Mouse (Mus musculus): Measurements from ENCODE around the gene Rasa3.

Gene Rasa3

GRCm38 (mm10) chr8:13648377-13649153, 28.8 kb downstream of the Rasa3 start:
- DNase-seq: peak; percentile 53 to 57

GRCm38 (mm10) chr8:13647591-13647990, 29.8 kb downstream of the Rasa3 start:
- no peak for DNase-seq

GRCm38 (mm10) chr8:13644932-13645676, 32.3 kb downstream of the Rasa3 start:
- peak; percentile 62 to 70 for DNase-seq

DNA sequence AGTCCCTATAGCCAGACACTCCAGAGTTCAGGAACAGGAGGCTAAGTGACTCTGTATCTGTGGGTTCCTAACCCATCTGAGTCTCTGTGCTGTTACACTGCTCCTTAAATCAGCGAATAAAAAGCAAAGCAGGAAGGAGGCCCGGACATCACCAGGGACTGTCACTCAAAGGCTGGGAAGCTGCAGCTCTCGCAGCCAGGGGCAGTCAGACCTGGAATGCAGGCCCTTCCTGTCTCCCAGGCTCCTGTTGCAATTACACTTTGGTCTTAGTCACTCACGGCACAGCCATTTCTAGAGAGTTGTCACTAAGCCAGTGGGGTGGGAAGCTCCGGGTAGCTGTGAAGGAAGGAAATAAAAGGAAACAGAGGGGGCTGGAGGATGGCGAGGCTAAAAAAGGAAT, 33.2 kb downstream of the Rasa3 start:
- peak; percentile 67 to 68 for DNase-seq

GRCm38 (mm10) chr8:13642659-13643181, 34.7 kb downstream of the Rasa3 start:
- DNase-seq: no peak

DNA sequence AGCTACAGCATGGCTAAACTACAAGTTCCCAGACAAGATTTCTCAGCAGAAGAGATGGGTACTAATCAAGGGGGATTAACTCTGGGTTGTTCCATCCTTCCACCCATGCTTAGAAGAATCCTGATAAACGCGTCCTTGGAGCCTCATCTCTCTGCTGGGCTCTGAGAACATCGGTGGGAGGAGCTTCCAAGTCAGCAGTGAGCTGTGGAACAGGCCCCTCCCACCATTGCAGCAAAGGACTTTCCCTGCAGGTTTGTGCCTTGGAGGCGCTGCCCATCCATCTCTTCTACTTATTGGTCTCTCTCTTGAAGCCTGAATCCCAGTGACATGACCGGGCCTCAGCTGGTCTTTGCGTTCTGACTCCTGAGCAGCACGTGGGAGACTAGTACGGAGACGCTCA, 36.2 kb downstream of the Rasa3 start:
- DNase-seq: peak in 1 of 2 experiments; percentile 48

GRCm38 (mm10) chr8:13640452-13640883, 36.9 kb downstream of the Rasa3 start:
- DNase-seq: peak; percentile 61 to 73

- DNase-seq: no peak
Measured at GRCm38 (mm10) chr8:13633107-13633506, 44.3 kb downstream of the Rasa3 start.

DNA sequence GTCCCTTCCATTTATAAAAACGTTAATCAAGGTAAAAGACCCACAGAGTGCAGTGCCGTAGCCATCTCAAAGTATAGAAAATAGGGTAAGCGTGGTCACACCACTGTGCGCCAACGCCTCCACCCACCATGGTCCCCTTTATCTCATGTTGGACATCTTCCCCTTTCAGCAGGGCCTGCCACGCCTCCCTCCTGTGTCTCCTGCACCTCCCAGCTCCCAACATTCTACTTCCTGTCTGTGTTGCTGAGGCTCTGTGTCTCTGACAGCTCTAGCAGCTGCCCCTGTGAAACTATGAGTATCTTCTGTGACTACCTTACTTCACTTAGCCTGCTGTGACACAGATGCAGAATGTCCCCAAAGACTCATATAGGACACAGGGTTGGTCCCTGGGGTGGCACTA, 45.1 kb downstream of the Rasa3 start:
- peak in 1 of 2 experiments; percentile 5 for DNase-seq

DNA sequence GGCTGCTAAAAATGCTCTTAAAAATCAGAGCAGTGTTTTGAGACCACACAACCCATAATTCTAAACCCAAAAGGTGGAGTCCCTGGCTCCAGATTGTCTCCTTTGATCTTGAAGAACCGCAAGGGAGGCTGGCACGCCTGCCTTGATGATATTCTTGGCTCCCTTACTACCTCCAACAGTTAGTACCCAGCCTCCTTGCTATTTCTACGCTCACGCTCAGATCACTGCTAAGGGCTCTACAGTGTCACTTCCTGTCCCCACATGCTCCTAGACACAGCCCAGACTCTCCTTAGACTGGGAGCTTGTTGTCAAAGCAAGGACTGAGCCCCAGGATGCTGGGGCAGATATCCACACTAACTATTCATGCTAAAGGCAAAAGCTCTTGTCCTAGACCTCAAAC, 46.6 kb downstream of the Rasa3 start:
- DNase-seq: no peak

DNA sequence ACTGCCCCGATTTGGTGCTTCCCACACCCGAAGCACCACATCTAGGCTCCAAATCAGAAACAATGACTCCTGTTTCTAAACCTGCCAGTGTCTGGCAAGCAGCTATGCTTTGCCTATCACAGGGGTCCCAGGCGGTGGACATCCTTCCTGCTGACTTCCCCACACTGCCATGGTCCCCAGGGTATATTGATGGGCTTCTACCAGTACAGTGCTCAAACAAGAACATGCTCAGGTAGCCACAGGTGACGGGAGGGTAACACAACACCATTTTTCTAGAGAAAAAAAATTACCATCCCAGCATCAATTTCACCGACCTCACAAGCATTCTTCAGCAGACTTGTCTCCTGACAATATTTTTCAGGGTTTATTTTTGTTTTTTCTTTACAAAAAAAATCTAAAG, 47.2 kb downstream of the Rasa3 start:
- no peak for DNase-seq

GRCm38 (mm10) chr8:13629351-13630090, 47.9 kb downstream of the Rasa3 start:
- DNase-seq: no peak

DNA sequence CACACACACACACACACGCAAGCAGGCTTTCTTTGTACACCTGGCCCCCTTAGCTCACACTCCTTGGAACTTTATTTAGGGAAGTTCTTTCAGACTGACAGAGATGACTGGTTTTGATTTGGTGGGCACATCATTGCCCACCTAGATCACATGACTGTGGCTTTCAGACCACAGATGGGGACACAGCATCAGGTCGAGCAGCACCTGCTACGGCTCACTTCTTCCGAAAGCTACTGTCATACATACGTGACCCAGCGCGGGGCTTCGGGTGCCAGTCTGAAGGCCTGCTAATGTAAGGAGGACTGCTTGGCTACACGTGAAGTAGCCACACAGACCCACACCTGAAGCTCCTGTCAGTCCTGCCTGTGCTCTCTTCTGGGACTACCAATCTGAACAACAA, 49.3 kb downstream of the Rasa3 start:
- no peak for DNase-seq

GRCm38 (mm10) chr8:13627591-13627990, 49.8 kb downstream of the Rasa3 start:
- no peak for DNase-seq

- peak in 1 of 2 experiments; percentile 49 for DNase-seq
Measured at GRCm38 (mm10) chr8:13626114-13626513, 51.3 kb downstream of the Rasa3 start.

- DNase-seq: no peak
Measured at GRCm38 (mm10) chr8:13625281-13625970, 52.0 kb downstream of the Rasa3 start.

DNA sequence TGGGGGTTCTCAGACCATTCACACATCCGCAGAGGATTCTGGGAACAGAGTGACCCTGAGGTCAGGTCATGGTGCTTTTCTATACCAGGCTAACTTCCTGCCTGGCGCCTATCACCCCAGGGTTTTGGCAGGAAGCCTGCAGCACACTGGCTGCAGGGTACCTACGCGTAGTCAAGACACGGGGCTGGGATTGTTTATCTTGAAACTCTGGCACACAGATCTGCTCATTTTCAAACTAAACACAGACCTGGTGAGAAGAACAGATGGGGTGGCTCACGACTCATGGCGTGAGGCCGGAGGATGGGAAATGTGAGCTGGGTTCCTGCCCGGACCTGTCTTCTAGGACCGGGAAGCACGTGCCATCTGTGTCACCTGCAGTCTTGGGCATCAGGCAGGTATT, 52.5 kb downstream of the Rasa3 start:
- peak; percentile 95 to 96 for DNase-seq

DNA sequence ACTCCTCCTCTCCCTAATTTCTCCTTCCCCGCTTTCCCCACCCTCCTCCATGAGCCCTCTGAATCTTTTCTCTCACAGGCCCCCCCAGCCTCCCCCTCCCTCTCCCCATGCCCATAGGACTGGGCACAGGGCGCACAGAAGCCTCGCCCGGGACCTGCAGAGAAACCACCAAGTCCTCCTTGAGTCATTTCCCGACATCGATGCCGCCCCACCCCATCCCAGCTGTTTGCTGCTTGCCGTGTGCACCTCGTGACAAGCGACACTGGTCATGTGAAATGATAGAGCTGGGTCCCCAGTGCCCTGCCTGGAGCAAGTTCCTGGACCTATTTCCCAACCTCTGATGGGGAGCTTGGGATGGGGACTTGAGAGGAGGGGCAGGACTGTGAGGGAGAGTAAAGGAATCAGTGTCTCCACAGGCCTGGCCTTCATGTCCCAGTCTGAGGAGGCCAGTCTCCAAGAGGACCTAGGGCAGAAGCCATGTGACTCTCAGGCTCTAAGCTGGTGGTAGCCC, 53.4 kb downstream of the Rasa3 start:
- DNase-seq: peak; percentile 50 to 57

DNA sequence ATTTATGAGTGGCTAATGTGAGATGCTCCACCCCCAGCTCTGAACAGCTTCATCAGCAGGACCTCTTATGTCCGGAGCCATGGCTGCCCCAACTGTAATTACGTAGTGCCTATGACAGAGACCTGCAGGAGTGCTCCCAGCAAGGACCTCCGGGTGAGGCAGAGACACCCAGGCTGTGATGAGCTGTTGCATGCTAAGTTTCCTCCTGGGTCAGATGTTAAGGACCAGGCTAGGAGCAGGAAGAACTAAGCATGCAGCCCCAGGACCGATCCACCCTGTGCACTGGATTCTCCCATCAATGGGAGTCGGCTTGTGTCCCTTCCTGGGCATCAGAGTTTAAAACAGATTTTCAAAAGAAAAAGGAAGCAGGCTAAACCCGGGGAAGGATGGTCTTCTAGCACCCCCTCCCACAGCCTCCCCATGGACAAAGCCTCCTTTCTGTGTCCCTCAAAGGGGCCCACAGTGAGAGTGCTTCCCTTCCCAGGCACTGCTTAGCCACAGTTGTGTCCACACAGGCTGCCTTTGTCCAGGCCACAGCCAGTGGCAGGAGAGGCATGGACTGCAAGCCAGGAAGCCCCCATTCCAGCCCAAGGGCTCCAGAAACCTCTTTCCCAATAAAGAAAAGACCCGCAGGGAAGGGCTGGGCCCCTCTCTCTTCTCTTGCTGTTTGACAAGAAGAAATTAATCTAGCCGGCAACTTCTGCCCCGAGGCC, 54.2 kb downstream of the Rasa3 start:
- DNase-seq: peak; percentile 50 to 55

GRCm38 (mm10) chr8:13620226-13620920, 57.0 kb downstream of the Rasa3 start:
- DNase-seq: no peak

Measured in cerebellum, postnatal 25 days (tissue).